Mouse (Mus musculus) adrenal gland, adult 8-10 months (tissue): Measurements from ENCODE around the gene Madd. TPM values are rescaled to one million over a fixed set of nuclear protein-coding genes. Genes with fewer than 3 reads are reported as not detected.
A peak's percentile ranks its signal among the peaks of the same experiment; 100 is the strongest.

Experiments used
- DNase-seq: peaks from one replicate; pipeline ENCODE4 v3.0.0; 2022
- total RNA-seq, 4 experiments: library from RNA; stranded (reverse); gene quantifications; 2 replicates each; pipeline ENCODE4 v1.2.4; 2022

The Madd gene
- total RNA-seq, 4 experiments from 2014 or later: 25.2 to 44.7 (median 32.4) TPM

GRCm38 (mm10) chr2:91169587-91170322, 13.9 kb downstream of the Madd start:
- no peak for DNase-seq

- no peak for DNase-seq
These were observed 16.0 kb downstream of the Madd start for GRCm38 (mm10) chr2:91167629-91168028.

DNA sequence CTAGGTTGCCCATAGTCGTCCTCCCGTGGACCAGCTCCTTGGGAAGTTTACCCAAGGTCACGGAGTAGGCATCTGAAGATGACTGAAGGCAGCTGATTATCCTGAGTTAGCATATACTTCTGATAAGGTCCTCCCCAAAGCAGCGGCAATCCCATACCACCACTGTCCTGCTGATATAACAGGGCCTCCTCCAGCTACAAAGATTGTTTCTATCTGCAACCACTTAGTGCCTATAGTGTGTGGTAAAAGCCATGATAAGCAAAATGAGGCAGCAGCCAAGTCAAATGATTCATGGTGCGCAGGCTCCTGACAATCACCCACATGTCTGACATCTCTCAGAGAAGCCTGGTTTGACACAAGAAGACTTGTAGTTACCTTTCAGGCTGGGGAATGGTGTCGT, 18.6 kb downstream of the Madd start:
- DNase-seq: no peak

DNA sequence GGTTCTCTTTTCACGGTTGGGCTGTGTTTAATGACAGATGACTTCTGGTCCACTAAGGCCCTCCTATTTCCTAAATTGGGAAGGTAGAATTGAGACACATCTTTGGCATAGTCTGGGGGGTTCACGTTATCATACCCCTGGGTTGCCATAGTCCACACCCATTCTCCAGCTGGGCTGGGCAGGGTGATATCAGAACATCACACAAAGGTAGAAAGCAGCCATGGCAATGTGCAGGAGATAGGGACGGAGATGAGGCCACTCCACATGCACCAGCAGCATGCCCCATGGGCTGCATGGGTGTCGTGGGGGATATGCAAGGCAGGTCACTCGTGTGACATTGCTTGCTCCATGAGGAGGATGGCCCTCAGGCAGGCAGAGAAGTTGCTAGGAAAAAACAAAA, 20.1 kb downstream of the Madd start:
- DNase-seq: no peak

GRCm38 (mm10) chr2:91162952-91163351, 20.7 kb downstream of the Madd start:
- no peak for DNase-seq

GRCm38 (mm10) chr2:91160591-91160990, 23.0 kb downstream of the Madd start:
- DNase-seq: no peak

- DNase-seq: no peak
These were observed 26.5 kb downstream of the Madd start for GRCm38 (mm10) chr2:91157002-91157752.

DNA sequence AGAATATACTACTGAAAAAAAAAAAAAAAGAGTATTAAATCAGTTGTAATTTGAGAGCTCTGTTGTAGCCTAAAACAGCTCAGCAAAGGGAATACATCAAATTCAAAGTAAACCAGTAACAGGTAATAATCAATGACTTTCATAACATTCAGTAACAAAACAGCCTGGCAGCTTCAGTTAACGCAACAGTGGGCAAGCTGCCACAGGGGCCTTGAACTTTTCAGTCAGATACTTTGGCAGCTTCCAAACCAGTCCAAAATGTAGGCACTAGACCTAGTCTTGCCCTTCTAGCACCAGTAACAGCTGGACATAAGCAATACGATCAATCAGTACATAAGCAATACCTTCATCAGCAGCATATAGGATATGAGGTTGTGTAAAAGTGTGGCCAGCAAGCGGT, 29.5 kb downstream of the Madd start:
- DNase-seq: peak; percentile 66

- no peak for DNase-seq
These were observed 30.7 kb downstream of the Madd start for GRCm38 (mm10) chr2:91152885-91153377.

- DNase-seq: no peak
These were observed 32.3 kb downstream of the Madd start for GRCm38 (mm10) chr2:91151331-91151730.

GRCm38 (mm10) chr2:91148101-91148500, 35.5 kb downstream of the Madd start:
- DNase-seq: no peak

- DNase-seq: no peak
These were observed 40.2 kb downstream of the Madd start for GRCm38 (mm10) chr2:91143401-91143800.

- no peak for DNase-seq
These were observed 40.7 kb downstream of the Madd start for GRCm38 (mm10) chr2:91142920-91143319.

DNA sequence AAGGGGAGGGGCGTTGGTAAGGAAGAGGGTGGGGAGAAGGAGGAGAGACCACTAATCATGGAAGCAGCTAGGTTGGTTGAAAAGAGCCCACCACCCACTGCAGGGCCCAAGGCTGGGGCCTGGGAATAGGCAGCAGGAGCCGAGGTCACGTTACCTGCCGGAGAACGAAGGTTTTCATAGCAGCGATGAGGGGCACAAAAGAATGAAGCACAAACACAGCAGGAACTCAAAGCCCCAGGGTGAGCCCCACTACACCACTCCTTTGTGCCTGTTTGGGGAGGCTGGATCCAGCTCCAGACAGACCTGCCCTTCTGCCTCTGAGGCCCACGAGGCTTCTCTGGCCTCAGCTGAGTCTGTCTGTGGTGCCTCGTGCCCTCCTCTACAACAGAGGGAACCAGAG, 43.9 kb downstream of the Madd start:
- no peak for DNase-seq

- no peak for DNase-seq
These were observed 44.3 kb downstream of the Madd start for GRCm38 (mm10) chr2:91139311-91139710.

- DNase-seq: no peak
These were observed 46.2 kb downstream of the Madd start for GRCm38 (mm10) chr2:91137481-91137880.

- DNase-seq: no peak
These were observed 46.9 kb downstream of the Madd start for GRCm38 (mm10) chr2:91136513-91137412.

DNA sequence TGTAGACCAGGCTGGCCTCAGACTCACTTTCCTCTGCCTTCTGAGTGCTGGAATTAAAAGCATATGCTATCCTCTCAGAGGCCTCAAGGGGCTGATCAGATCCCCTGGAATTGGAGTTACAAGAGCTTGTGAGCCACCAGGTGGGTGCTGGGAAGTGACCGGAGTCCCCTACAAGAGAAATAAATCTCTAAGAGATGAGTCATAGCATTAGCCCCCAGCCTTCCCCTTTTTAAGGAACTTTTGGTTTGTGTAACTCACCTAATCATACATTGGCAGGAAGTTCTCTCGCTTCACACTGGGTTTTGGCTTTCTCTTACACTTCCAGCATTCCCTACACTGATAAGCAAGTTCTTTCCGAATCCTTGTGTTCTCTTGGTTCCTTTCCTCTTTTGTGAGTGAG, 51.6 kb downstream of the Madd start:
- DNase-seq: no peak

- DNase-seq: no peak
These were observed 52.4 kb downstream of the Madd start for GRCm38 (mm10) chr2:91131251-91131650.

DNA sequence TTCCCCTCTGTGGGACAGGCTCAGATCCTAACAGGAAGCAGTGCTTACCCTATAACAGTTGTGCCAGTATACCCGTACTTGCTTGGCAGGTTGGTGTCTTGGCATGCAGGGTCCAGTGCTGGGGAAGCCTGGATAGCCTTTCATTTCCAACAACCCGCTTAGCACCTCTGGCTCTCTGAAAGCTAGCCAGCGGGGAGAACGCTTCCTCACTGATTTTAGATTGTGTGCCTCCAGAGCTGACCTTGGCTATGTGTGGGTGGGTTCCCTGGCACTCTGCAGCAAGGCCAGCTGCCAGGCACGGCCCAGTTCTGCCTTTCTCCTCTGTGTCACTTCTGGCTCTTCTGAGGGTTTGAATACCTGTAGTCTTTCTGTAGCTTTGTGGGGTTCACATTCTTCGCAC, 53.5 kb downstream of the Madd start:
- DNase-seq: no peak

- no peak for DNase-seq
These were observed 54.9 kb downstream of the Madd start for GRCm38 (mm10) chr2:91128761-91129160.

GRCm38 (mm10) chr2:91125101-91125500, 58.5 kb downstream of the Madd start:
- no peak for DNase-seq

- no peak for DNase-seq
These were observed 60.1 kb downstream of the Madd start for GRCm38 (mm10) chr2:91123521-91123920.
